Mouse (Mus musculus): ENCODE measurements around the gene Man2b1. TPM values are rescaled to one million over a fixed set of nuclear protein-coding genes. Genes with fewer than 3 reads are reported as not detected.
"Not testable (repeated sequence)": the region's sequence is repeated elsewhere in the genome, so short reads cannot be mapped to it uniquely, and the experiment has no call there.

The Man2b1 gene
- polyA plus RNA-seq, 1 experiment from 2014 or later = 22.4 TPM

GRCm38 (mm10) chr8:85096850-85097249 is 13.8 kb downstream of the Man2b1 start:
- H3K4me3 ChIP-seq = no peak overlapping the region
- H3K27ac ChIP-seq = no peak overlapping the region
- ATAC-seq (ENCODE audit: low FRiP score) = no peak
- no peaks in the 10 kb centered on the region for H3K4me1 ChIP-seq
- no peak overlapping the region for H3K4me2 ChIP-seq (replicated peaks)
- peaks cover 34% of the 10 kb centered on the region for H3K36me3 ChIP-seq
- H3K9ac ChIP-seq = no peak overlapping the region
- no peaks in the 10 kb centered on the region for H3K9me3 ChIP-seq (replicated peaks)
- WGBS = 88% methylated on average over 4 of the region's 4 CpGs
- no peaks in the 10 kb centered on the region for H3K27me3 ChIP-seq

DNA sequence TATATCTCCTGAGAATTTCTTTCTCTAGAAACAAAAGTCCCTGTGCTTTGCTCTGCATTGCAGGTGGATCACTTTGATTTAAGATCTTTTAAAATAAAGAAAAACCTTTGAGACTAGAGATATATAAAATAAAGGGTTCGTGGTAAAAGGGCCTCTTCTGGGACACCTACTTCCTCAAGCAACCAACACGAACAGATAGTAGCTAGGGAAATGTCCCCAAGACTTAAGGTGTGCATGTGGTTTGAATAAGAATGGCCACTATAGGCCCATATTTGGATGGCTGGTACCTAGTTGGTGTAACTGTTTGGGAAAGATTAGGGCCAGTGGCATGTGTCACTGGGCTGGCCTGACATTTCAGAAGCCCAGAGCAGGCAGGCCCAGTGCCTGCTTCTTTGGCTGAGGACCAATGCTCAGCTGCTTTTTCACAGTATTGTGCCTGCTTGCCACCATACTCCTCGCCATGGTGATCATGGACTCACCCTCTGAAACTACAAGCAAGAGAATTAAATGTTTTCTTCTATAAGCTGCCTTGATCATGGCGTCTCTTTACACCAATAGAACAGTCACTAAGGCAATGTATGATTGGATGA is 17.1 kb downstream of the Man2b1 start:
- no peaks in the 10 kb centered on the region for H3K9me3 ChIP-seq (replicated peaks)
- no peak for ATAC-seq (ENCODE audit: low FRiP score)

GRCm38 (mm10) chr8:85113241-85113640 is 30.2 kb downstream of the Man2b1 start:
- Histone ChIP-seq H3K27ac (no peak overlapping the region), H3K4me3 (no peak overlapping the region), H3K4me1 (no peaks in the 10 kb centered on the region), H3K9ac (no peak overlapping the region), H3K36me3 (peaks cover 28% of the 10 kb centered on the region), H3K4me2 (replicated peaks) (no peak overlapping the region), H3K9me3 (replicated peaks) (no peaks in the 10 kb centered on the region), H3K27me3 (no peaks in the 10 kb centered on the region)
- WGBS = 95% methylated on average over 10 of the region's 10 CpGs
- ATAC-seq (ENCODE audit: low FRiP score) = no peak

More for the DNA sequence above, 17.1 kb downstream of the Man2b1 start:
- Histone ChIP-seq H3K27ac (no peak overlapping the region), H3K4me2 (replicated peaks) (no peak overlapping the region), H3K4me1 (no peaks in the 10 kb centered on the region), H3K9ac (no peak overlapping the region), H3K27me3 (no peaks in the 10 kb centered on the region), H3K4me3 (no peak overlapping the region), H3K36me3 (peaks cover 34% of the 10 kb centered on the region)
- 86% methylated on average over 4 of the region's 4 CpGs for WGBS

GRCm38 (mm10) chr8:85115501-85115900 is 32.4 kb downstream of the Man2b1 start:
- Histone ChIP-seq H3K4me2 (replicated peaks) (no peak overlapping the region), H3K9ac (no peak overlapping the region), H3K36me3 (peaks cover 13% of the 10 kb centered on the region), H3K27ac (no peak overlapping the region), H3K9me3 (replicated peaks) (no peaks in the 10 kb centered on the region), H3K4me3 (no peak overlapping the region), H3K27me3 (no peaks in the 10 kb centered on the region), H3K4me1 (no peaks in the 10 kb centered on the region; the same call in 1 of the 2 replicates)
- WGBS = 72% methylated on average over 4 of the region's 4 CpGs
- no peak for ATAC-seq (ENCODE audit: low FRiP score)

- no peak overlapping the region for H3K4me2 ChIP-seq (replicated peaks)
- no peak for ATAC-seq (ENCODE audit: low FRiP score)
- H3K4me1 ChIP-seq = no peaks in the 10 kb centered on the region; the same call in 1 of the 2 replicates
- H3K27me3 ChIP-seq = no peaks in the 10 kb centered on the region
- H3K9ac ChIP-seq = no peak overlapping the region
- 87% methylated on average over 7 of the region's 7 CpGs for WGBS
- no peaks in the 10 kb centered on the region for H3K9me3 ChIP-seq (replicated peaks)
- no peaks in the 10 kb centered on the region for H3K36me3 ChIP-seq
- no peak overlapping the region for H3K4me3 ChIP-seq
- H3K27ac ChIP-seq = no peak overlapping the region
Observed at GRCm38 (mm10) chr8:85116984-85117383, 33.9 kb downstream of the Man2b1 start.

GRCm38 (mm10) chr8:85119052-85119981 is 36.2 kb downstream of the Man2b1 start:
- Histone ChIP-seq H3K9me3 (replicated peaks) (no peaks in the 10 kb centered on the region), H3K4me2 (replicated peaks) (peak overlapping the region; percentile 83), H3K36me3 (no peaks in the 10 kb centered on the region), H3K4me1 (no peaks in the 10 kb centered on the region; the same call in 1 of the 2 replicates), H3K4me3 (peak overlapping the region; percentile 59), H3K27me3 (no peaks in the 10 kb centered on the region), H3K9ac (peak overlapping the region; percentile 76), H3K27ac (peak overlapping the region; percentile 68)
- peak; percentile 78 for ATAC-seq (ENCODE audit: low FRiP score)
- 7% methylated on average over 37 of the region's 37 CpGs for WGBS

DNA sequence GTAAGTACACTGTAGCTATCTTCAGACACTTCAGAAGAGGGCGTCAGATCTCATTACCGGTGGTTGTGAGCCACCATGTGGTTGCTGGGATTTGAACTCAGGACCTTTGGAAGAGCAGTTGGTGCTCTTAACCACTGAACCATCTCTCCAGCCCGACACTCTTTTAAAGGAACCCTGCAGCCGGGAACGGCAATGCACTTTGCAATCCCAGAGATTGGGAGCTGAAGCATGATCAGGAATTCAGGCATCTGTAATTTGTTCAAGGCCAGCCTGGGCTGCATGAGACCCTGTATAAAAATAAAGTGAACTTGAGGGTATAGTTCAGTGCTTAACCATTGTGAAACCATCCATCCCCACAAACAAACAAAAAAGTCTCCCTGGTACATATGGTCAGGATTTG is 37.2 kb downstream of the Man2b1 start:
- not testable (repeated sequence) for H3K9ac ChIP-seq; ATAC-seq (ENCODE audit: low FRiP score); H3K27me3 ChIP-seq; H3K9me3 ChIP-seq (replicated peaks); H3K4me2 ChIP-seq (replicated peaks); H3K36me3 ChIP-seq; H3K27ac ChIP-seq; H3K4me1 ChIP-seq; H3K4me3 ChIP-seq
- 82% methylated on average over 5 of the region's 5 CpGs for WGBS

- no peak for ATAC-seq (ENCODE audit: low FRiP score)
- Histone ChIP-seq H3K27me3 (no peaks in the 10 kb centered on the region), H3K9ac (no peak within 1 kb of the TSS), H3K36me3 (no peaks in the 10 kb centered on the region), H3K4me3 (no peak within 1 kb of the TSS), H3K9me3 (replicated peaks) (no peaks in the 10 kb centered on the region), H3K4me1 (no peaks in the 10 kb centered on the region; the same call in 1 of the 2 replicates), H3K4me2 (replicated peaks) (no peak within 1 kb of the TSS), H3K27ac (no peak within 1 kb of the TSS)
- WGBS = 78% methylated on average over 3 of the region's 3 CpGs
Observed at GRCm38 (mm10) chr8:85122995-85123394, 39.9 kb downstream of the Man2b1 start, which contains the start of gene Zfp791. Zfp791 (minus strand) TSS chr8:85123095.

GRCm38 (mm10) chr8:85123691-85124090 is 40.6 kb downstream of the Man2b1 start:
- WGBS = 92% methylated on average over 8 of the region's 8 CpGs
- no peak overlapping the region for H3K4me3 ChIP-seq
- no peaks in the 10 kb centered on the region for H3K27me3 ChIP-seq
- ATAC-seq (ENCODE audit: low FRiP score) = no peak
- no peak overlapping the region for H3K9ac ChIP-seq
- H3K27ac ChIP-seq = no peak overlapping the region
- no peaks in the 10 kb centered on the region for H3K36me3 ChIP-seq
- no peaks in the 10 kb centered on the region; the same call in 1 of the 2 replicates for H3K4me1 ChIP-seq
- H3K9me3 ChIP-seq (replicated peaks) = no peaks in the 10 kb centered on the region
- H3K4me2 ChIP-seq (replicated peaks) = no peak overlapping the region

- WGBS = 100% methylated on average over 1 of the region's 1 CpGs
- H3K4me3 ChIP-seq = no peak overlapping the region
- ATAC-seq (ENCODE audit: low FRiP score) = no peak
Observed at GRCm38 (mm10) chr8:85132335-85132734, 49.3 kb downstream of the Man2b1 start.

GRCm38 (mm10) chr8:85135690-85136089 is 52.6 kb downstream of the Man2b1 start:
- ATAC-seq (ENCODE audit: low FRiP score); H3K4me1 ChIP-seq: not testable (repeated sequence)
- WGBS = 82% methylated on average over 2 of the region's 2 CpGs

More at GRCm38 (mm10) chr8:85132335-85132734, 49.3 kb downstream of the Man2b1 start:
- H3K27ac ChIP-seq = no peak overlapping the region
- H3K4me2 ChIP-seq (replicated peaks) = no peak overlapping the region
- H3K9ac ChIP-seq = no peak overlapping the region
- H3K27me3 ChIP-seq = peaks cover 9% of the 10 kb centered on the region; the same call in 1 of the 2 replicates
- H3K4me1 ChIP-seq = no peaks in the 10 kb centered on the region
- no peaks in the 10 kb centered on the region for H3K36me3 ChIP-seq
- no peaks in the 10 kb centered on the region for H3K9me3 ChIP-seq (replicated peaks)

DNA sequence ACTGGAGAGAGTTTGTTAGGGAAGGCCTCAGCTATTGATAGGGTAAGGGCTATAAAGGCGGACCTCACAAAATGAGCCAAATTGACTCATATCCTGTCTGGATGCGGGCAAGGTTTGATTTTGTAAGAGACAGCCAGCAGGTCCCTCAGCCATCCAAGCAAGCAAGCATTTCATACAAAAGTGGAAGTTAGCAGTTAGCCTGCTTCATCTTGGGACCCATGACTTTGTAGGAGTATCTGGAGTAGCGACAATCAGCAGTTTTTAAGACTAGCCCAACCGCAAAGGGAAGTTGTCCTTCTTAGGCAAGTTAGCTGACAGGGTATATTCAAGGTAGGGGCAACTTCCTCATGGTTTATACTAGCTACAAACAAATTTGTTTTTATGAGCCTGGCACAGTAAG is 59.4 kb downstream of the Man2b1 start:
- peaks cover 6% of the 10 kb centered on the region for H3K9me3 ChIP-seq (replicated peaks)
- no peak overlapping the region for H3K4me3 ChIP-seq
- no peak overlapping the region for H3K27ac ChIP-seq
- H3K4me2 ChIP-seq (replicated peaks) = no peak overlapping the region
- H3K27me3 ChIP-seq = no peaks in the 10 kb centered on the region
- ATAC-seq (ENCODE audit: low FRiP score) = no peak
- WGBS = 89% methylated on average over 4 of the region's 4 CpGs
- H3K4me1 ChIP-seq = no peaks in the 10 kb centered on the region
- H3K36me3 ChIP-seq = no peaks in the 10 kb centered on the region
- no peak overlapping the region for H3K9ac ChIP-seq

More at GRCm38 (mm10) chr8:85135690-85136089, 52.6 kb downstream of the Man2b1 start:
- H3K9ac ChIP-seq; H3K9me3 ChIP-seq (replicated peaks); H3K27me3 ChIP-seq; H3K36me3 ChIP-seq; H3K4me2 ChIP-seq (replicated peaks); H3K4me3 ChIP-seq; H3K27ac ChIP-seq: not testable (repeated sequence)

Measured in hindbrain, embryonic 12.5 days (tissue).